Mouse (Mus musculus): ENCODE data around the gene Gm4847. TPM values are rescaled to one million over a fixed set of nuclear protein-coding genes. Genes with fewer than 3 reads are reported as not detected.

Gm4847 gene
- not detected for total RNA-seq (2023)

GRCm38 (mm10) chr1:166647593-166647992 is at the start of gene Gm4847:
Gene Gm4847 (minus strand): TSS chr1:166647693.

GRCm38 (mm10) chr1:166681745-166682144 is 34.3 kb upstream of the Gm4847 start, which contains the start of gene Fmo9:
Gene Fmo9 (minus strand): TSS chr1:166681845.

Other genes starting within 250 kb of the Gm4847 start
- 10.4 TPM for gene Pogk, start 237.8 kb downstream of the Gm4847 start, total RNA-seq (2023)
- not detected for gene Gm4846, start 150.1 kb downstream of the Gm4847 start, total RNA-seq (2023)
- not detected for gene Fmo9, start 34.2 kb upstream of the Gm4847 start, total RNA-seq (2023)

Data from CD8-positive naive resting alpha-beta T cell, adult 57 days (primary cell).